Mouse (Mus musculus): Measurements from ENCODE around the gene Gm44502. TPM values are rescaled to one million over a fixed set of nuclear protein-coding genes. Genes with fewer than 3 reads are reported as not detected.

The Gm44502 gene
- total RNA-seq, 2 experiments from 2014 or later: not detected

Other genes with a start within 250 kb of the Gm44502 start
- 10 to 100 TPM in 1 of 2 experiments, 1 to 10 TPM in 1; 8.5 to 11.9 TPM for gene Plxnb2, start 248.9 kb downstream of the Gm44502 start, total RNA-seq (2021)
- 1 to 10 TPM; 6.6 to 8.4 TPM for gene Dennd6b, start 233.2 kb downstream of the Gm44502 start, total RNA-seq (2021)
- 10 to 100 TPM; 71.1 to 72.5 TPM for gene Ppp6r2, start 218.1 kb downstream of the Gm44502 start, total RNA-seq (2021)
- gene Sbf1, start 114.4 kb downstream of the Gm44502 start, total RNA-seq (2021): 10 to 100 TPM; 48.1 to 61.0 TPM
- not detected for gene Adm2, start 107.0 kb downstream of the Gm44502 start, total RNA-seq (2021)
- gene Miox, start 95.3 kb downstream of the Gm44502 start, total RNA-seq (2021): not detected
- 10 to 100 TPM in 1 of 2 experiments, 1 to 10 TPM in 1; 9.9 to 13.6 TPM for gene Lmf2, start 74.0 kb downstream of the Gm44502 start, total RNA-seq (2021)
- 10 to 100 TPM; 35.1 to 37.0 TPM for gene Ncaph2, start 74.0 kb downstream of the Gm44502 start, total RNA-seq (2021)
- 10 to 100 TPM; 14.7 to 21.8 TPM for gene Sco2, start 55.9 kb downstream of the Gm44502 start, total RNA-seq (2021)
- gene Tymp, start 52.7 kb downstream of the Gm44502 start, total RNA-seq (2021): under 1 TPM; 0.29 to 0.49 TPM
- under 1 TPM in 1 of 2 experiments, not detected in 1; 0.32 TPM for gene Odf3b, start 50.4 kb downstream of the Gm44502 start, total RNA-seq (2021)
- not detected for gene Klhdc7b, start 44.8 kb downstream of the Gm44502 start, total RNA-seq (2021)
- not detected for gene Syce3, start 19.2 kb downstream of the Gm44502 start, total RNA-seq (2021)
- gene Cpt1b, start 3.8 kb downstream of the Gm44502 start, total RNA-seq (2021): 100 to 1,000 TPM; 227 to 251 TPM
- gene C730034F03Rik, start 107 bp downstream of the Gm44502 start, total RNA-seq (2021): under 1 TPM; 0.27 to 0.49 TPM
- gene Chkb, start 212 bp upstream of the Gm44502 start, total RNA-seq (2021): 10 to 100 TPM; 21.4 to 24.2 TPM
- gene Mapk8ip2, start 24.2 kb upstream of the Gm44502 start, total RNA-seq (2021): under 1 TPM; 0.29 to 0.31 TPM
- gene Arsa, start 47.7 kb upstream of the Gm44502 start, total RNA-seq (2021): 1 to 10 TPM; 4.2 to 4.9 TPM
- gene Shank3, start 69.9 kb upstream of the Gm44502 start, total RNA-seq (2021): 10 to 100 TPM; 12.8 to 17.5 TPM
- gene Acr, start 138.6 kb upstream of the Gm44502 start, total RNA-seq (2021): under 1 TPM; 0.27 to 0.36 TPM
- gene Rabl2, start 162.2 kb upstream of the Gm44502 start, total RNA-seq (2021): 1 to 10 TPM; 1.8 to 1.9 TPM

Measured in gastrocnemius, postnatal 25 days (tissue).